Mouse (Mus musculus): ENCODE results near the gene Mbd6.
A peak's percentile ranks its signal among the peaks of the same experiment; 100 is the strongest.

DNA sequence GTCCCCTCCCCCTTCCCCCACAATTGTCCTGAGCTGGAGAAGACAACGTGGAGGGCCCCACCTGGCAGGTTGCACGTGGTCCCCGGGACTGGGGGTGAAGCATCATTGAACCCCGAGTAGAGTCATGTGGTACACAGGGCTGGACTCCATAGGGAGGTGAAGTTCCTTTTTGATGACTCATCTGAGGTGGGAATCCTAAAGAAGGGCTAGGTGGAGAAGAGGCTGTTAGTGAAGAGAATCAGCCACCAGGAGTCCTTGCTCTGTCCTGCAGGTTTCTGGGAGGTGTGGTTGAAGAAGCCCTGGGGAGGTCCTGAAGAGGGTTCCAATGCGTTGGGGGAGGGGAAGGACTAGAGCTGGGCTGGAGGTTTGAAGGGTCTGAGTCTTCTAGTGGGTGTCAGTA lies 48.1 kb upstream of the Mbd6 start:
- TF ChIP-seq CTCF (IDR thresholded peaks at IDR 0.05; ENCODE audit: low read depth) (0 out of 2 replicates have a peak, but pooled peaks have one; percentile 1), EP300 (optimal IDR thresholded peaks at IDR 0.05) (no peak)
